21 mouse cellular contexts compared by ENCODE assay signal in the genomic region with DNA sequence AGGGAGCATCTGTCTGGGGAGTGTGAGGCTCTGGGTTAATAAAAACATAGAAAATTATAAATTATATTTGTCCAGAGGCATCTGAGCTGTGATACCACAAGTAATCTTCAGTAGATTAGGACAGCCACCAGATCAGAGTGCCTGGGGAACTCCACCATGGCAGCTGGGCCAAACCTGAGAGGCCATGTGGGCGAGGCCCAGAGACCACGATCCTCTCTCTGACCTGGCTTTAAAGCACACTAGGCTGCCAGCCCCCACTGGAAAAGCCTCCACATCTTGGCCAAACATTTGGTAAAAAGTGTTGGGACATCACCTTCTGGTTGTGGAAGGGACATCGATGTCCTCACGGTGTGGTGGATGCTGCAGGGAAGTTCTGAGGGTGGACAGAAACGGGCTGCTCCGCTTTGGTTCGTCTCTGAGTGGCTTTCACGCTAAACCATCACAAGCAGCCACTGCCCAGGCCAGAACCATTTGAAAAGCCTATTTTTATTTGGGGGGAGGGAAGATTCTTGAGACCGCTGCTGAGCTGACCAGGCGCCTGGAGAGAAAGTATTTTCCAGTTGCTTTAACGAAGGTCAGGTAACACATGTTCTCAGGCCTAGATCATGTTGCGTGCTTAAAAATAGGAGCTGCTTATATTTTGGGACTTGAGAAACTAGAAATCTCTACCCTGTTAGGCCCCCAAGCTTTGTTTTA. TPM values are rescaled to one million over a fixed set of nuclear protein-coding genes. Genes with fewer than 3 reads are reported as not detected.
DNase-seq lines count a peak whose midpoint lies in the region; ATAC-seq and TF ChIP-seq lines count a peak whose summit lies in the region.
"Had no signal": no experiment of that assay in that cellular context is flagged by ENCODE, and none has a peak within 500 bp of the region (broad histone marks: within the 10 kb centered on the region; RNA-seq: fewer than 3 reads in every experiment).

No protein-coding gene starts in this region.

- TF ChIP-seq CTCF in hindbrain, postnatal 0 days (IDR thresholded peaks at IDR 0.05; ENCODE audit: low read depth) = no peak

- peak overlapping the region; percentile 42; the same call in 1 of the 2 replicates for H3K27ac ChIP-seq in hindbrain, embryonic 10.5 days
- H3K27ac ChIP-seq in hindbrain, postnatal 0 days = no peak overlapping the region
- H3K27ac ChIP-seq in embryonic facial prominence, embryonic 13.5 days = peak overlapping the region; percentile 3; the same call in 1 of the 2 replicates
- H3K27ac ChIP-seq: forebrain, embryonic 15.5 days; heart, embryonic 15.5 days; liver, embryonic 14.5 days; midbrain, embryonic 15.5 days had no signal

- DNase-seq in hindbrain, embryonic 10.5 days (ENCODE audit: low spot score) = no peak
- no peak for DNase-seq in hindbrain, postnatal 0 days (ENCODE audit: low spot score)
- DNase-seq in gastrocnemius, postnatal 25 days = peak; percentile 34
- peak; percentile 81 for DNase-seq in skeletal muscle tissue, adult 2 months (ENCODE audit: low read depth, low spot score)
- DNase-seq in kidney, postnatal 36 days = no peak
- no peak for DNase-seq in MN1 (ENCODE audit: low spot score)
- DNase-seq: adrenal gland, postnatal 10 days; heart, adult 18-20 months; kidney, adult 2 months; kidney, postnatal 10 days; left cerebral cortex, postnatal 4 days; right cerebral cortex, postnatal 14 days; thymus, postnatal 14 days had no signal

- H3K9me3 ChIP-seq in hindbrain, embryonic 10.5 days = no peaks in the 10 kb centered on the region
- H3K9me3 ChIP-seq in hindbrain, postnatal 0 days (ENCODE audit: low read length) = no peaks in the 10 kb centered on the region
- H3K9me3 ChIP-seq in embryonic facial prominence, embryonic 13.5 days = no peaks in the 10 kb centered on the region
- H3K9me3 ChIP-seq: forebrain, embryonic 15.5 days; heart, embryonic 15.5 days; midbrain, embryonic 15.5 days had no signal

- ATAC-seq in hindbrain, postnatal 0 days = no peak
- no peak for ATAC-seq in embryonic facial prominence, embryonic 13.5 days (ENCODE audit: insufficient number of reproducible peaks, insufficient read depth, low FRiP score, low TSS enrichment, low read depth)
- ATAC-seq: forebrain, embryonic 15.5 days; inflammation-experienced regulatory T-cells, adult 6 months; midbrain, embryonic 15.5 days; Patski had no signal

- no peak overlapping the region for H3K4me2 ChIP-seq in hindbrain, postnatal 0 days (ENCODE audit: low read depth, low read length)
- H3K4me2 ChIP-seq in embryonic facial prominence, embryonic 13.5 days = no peak overlapping the region
- H3K4me2 ChIP-seq: forebrain, embryonic 15.5 days; heart, embryonic 15.5 days; midbrain, embryonic 15.5 days had no signal

- H3K4me1 ChIP-seq in hindbrain, embryonic 10.5 days (replicated peaks) = peaks cover 12% of the 10 kb centered on the region
- H3K4me1 ChIP-seq in hindbrain, postnatal 0 days (ENCODE audit: insufficient read depth, low read length) = no peaks in the 10 kb centered on the region
- H3K4me1 ChIP-seq in embryonic facial prominence, embryonic 13.5 days = peaks cover 14% of the 10 kb centered on the region; the same call in 1 of the 2 replicates

- no peak overlapping the region for H3K4me3 ChIP-seq in hindbrain, embryonic 10.5 days
- H3K4me3 ChIP-seq in hindbrain, postnatal 0 days (ENCODE audit: low read length) = no peak overlapping the region
- no peak overlapping the region for H3K4me3 ChIP-seq in embryonic facial prominence, embryonic 13.5 days
- H3K4me3 ChIP-seq: erythroblast, embryonic 14.5 days; forebrain, embryonic 15.5 days; heart, embryonic 15.5 days; midbrain, embryonic 15.5 days had no signal

- H3K9ac ChIP-seq in hindbrain, postnatal 0 days (replicated peaks; ENCODE audit: low read length) = no peak overlapping the region
- no peak overlapping the region for H3K9ac ChIP-seq in embryonic facial prominence, embryonic 13.5 days
- H3K9ac ChIP-seq: forebrain, embryonic 15.5 days; heart, embryonic 15.5 days; liver, embryonic 14.5 days; midbrain, embryonic 15.5 days had no signal

- WGBS in hindbrain, embryonic 10.5 days = 83% methylated on average over 12 of the region's 12 CpGs
- 81% methylated on average over 12 of the region's 12 CpGs for WGBS in hindbrain, postnatal 0 days
- 76% methylated on average over 12 of the region's 12 CpGs for WGBS in embryonic facial prominence, embryonic 13.5 days

- H3K36me3 ChIP-seq in hindbrain, embryonic 10.5 days = no peaks in the 10 kb centered on the region
- no peaks in the 10 kb centered on the region for H3K36me3 ChIP-seq in hindbrain, postnatal 0 days (ENCODE audit: insufficient read depth, low read length)
- no peaks in the 10 kb centered on the region for H3K36me3 ChIP-seq in embryonic facial prominence, embryonic 13.5 days
- H3K36me3 ChIP-seq: forebrain, embryonic 15.5 days; heart, embryonic 15.5 days; midbrain, embryonic 15.5 days had no signal

- H3K27me3 ChIP-seq in hindbrain, embryonic 10.5 days (ENCODE audit: insufficient read depth, poor library complexity, severe bottlenecking) = no peaks in the 10 kb centered on the region
- no peaks in the 10 kb centered on the region for H3K27me3 ChIP-seq in hindbrain, postnatal 0 days (ENCODE audit: insufficient read depth, low read length)
- no peaks in the 10 kb centered on the region for H3K27me3 ChIP-seq in embryonic facial prominence, embryonic 13.5 days
- H3K27me3 ChIP-seq: forebrain, embryonic 15.5 days; heart, embryonic 15.5 days; midbrain, embryonic 15.5 days; Patski had no signal

RNA-seq across cellular contexts. Expression of a gene that starts 6.2 kb away (rescaled TPM):
- 77.1 and 90.9 TPM in 2 replicates for polyA plus RNA-seq in hindbrain, embryonic 10.5 days (2016; fragmentation: Nextera tagmentation; extraction: Ambion mirVana)
- 322 and 420 TPM in 2 replicates for total RNA-seq in hindbrain, postnatal 0 days (2014; rRNA removed)
- polyA plus RNA-seq in hindbrain, postnatal 0 days (2015; fragmentation: Nextera tagmentation; extraction: Ambion mirVana) = 210 and 213 TPM in 2 replicates
- polyA plus RNA-seq in embryonic facial prominence, embryonic 13.5 days (2015; fragmentation: Nextera tagmentation; extraction: Ambion mirVana) = 42.8 and 53.9 TPM in 2 replicates
- total RNA-seq in gastrocnemius, postnatal 25 days (2021) = 100 to 1,000 TPM; 304 to 308 TPM
- polyA plus RNA-seq: erythroblast, embryonic 14.5 days had no signal

Comparison
In these comparisons a context has a peak if more than half of its experiments do, and no peak if none do; other contexts are left out.
1. DNase-seq: peak in gastrocnemius, postnatal 25 days (single experiment) and skeletal muscle tissue, adult 2 months (single experiment); none in hindbrain, embryonic 10.5 days (single experiment), hindbrain, postnatal 0 days (single experiment), kidney, postnatal 36 days (0 of 2) and MN1 (single experiment).